Mouse (Mus musculus) hindbrain, postnatal 0 days (tissue): ENCODE results near the gene Syna. TPM values are rescaled to one million over a fixed set of nuclear protein-coding genes. Genes with fewer than 3 reads are reported as not detected.
A peak's percentile ranks its signal among the peaks of the same experiment; 100 is the strongest.

ENCODE experiments used
- ATAC-seq: fragments of 200-750 bp; cut with Nextera tagmentation; 2 replicates; pipeline ENCODE4 v1.8.0; 2017; ENCODE audit warnings: mild to moderate bottlenecking, moderate TSS enrichment, moderate library complexity
- DNase-seq: peaks from one replicate; pipeline ENCODE4 v3.0.0-alpha.2; 2015; ENCODE audit warnings: low spot score
- H3K27ac ChIP-seq: fragments of 300-500 bp; sonication (generic); 2 replicates; pipeline ENCODE4 v1.5.1; 2014; ENCODE audit warnings: mild to moderate bottlenecking
- H3K27me3 ChIP-seq: fragments of 300-500 bp; sonication (generic); 2 replicates; pipeline ENCODE4 v1.6.1; 2014; ENCODE audit warnings: low read length, mixed read lengths; ENCODE audit not compliant: insufficient read depth
- H3K36me3 ChIP-seq: fragments of 300-500 bp; sonication (generic); 2 replicates; pipeline ENCODE4 v1.6.1; 2014; ENCODE audit warnings: low read length, mixed read lengths; ENCODE audit not compliant: insufficient read depth
- H3K4me1 ChIP-seq: fragments of 300-500 bp; sonication (generic); 2 replicates; pipeline ENCODE4 v1.6.1; 2014; ENCODE audit warnings: antibody characterized with exemption, low read length, mixed read lengths; ENCODE audit not compliant: insufficient read depth
- H3K4me2 ChIP-seq: fragments of 300-500 bp; sonication (generic); 2 replicates; pipeline ENCODE4 v1.6.1; 2014; ENCODE audit warnings: low read depth, mild to moderate bottlenecking, low read length, moderate library complexity, mixed read lengths
- H3K4me3 ChIP-seq: fragments of 300-500 bp; sonication (generic); 2 replicates; pipeline ENCODE4 v1.5.1; 2014; ENCODE audit warnings: low read length
- H3K9ac ChIP-seq: fragments of 300-500 bp; sonication (generic); replicated peaks from 2 replicates; pipeline ENCODE4 v1.6.1; 2014; ENCODE audit warnings: mild to moderate bottlenecking, low read length, moderate library complexity, mixed read lengths
- H3K9me3 ChIP-seq: fragments of 300-500 bp; sonication (generic); 2 replicates; pipeline ENCODE4 v1.6.1; 2016; ENCODE audit warnings: low read length, mixed read lengths
- CTCF ChIP-seq: IDR thresholded peaks from 2 replicates; pipeline ENCODE4 v1.5.1; 2016; ENCODE audit warnings: antibody characterized with exemption, control low read depth, low read depth
- WGBS: fragments of 180-500 bp; shearing (Covaris S2); extraction: QIAGEN DNeasy Blood & Tissue Kit; methylation state at CpG from one replicate; pipeline ENCODE4 v1.1.7; 2014; 5-methylcytosine and 5-hydroxymethylcytosine counted together
- polyA plus RNA-seq: library from polyadenylated mRNA; unstranded; fragments of >200 nt; fragmentation: Nextera tagmentation; extraction: Ambion mirVana; gene quantifications from 2 replicates; pipeline ENCODE4 v1.2.1, GENCODE M21; 2015
- total RNA-seq: library from RNA; depleted of rRNA; stranded (reverse); fragments of >200 nt; gene quantifications from 2 replicates; pipeline ENCODE4 v1.2.3, GENCODE M21; 2014; rRNA removed

Syna gene
- total RNA-seq: not detected in 2 replicates
- 0.81 TPM in 2 replicates for polyA plus RNA-seq

- H3K27me3 ChIP-seq: no peaks in the 10 kb centered on the region
- ATAC-seq (no peak), DNase-seq (no peak)
- H3K4me2 ChIP-seq: no peak within 1 kb of the TSS
- no peaks in the 10 kb centered on the region for H3K36me3 ChIP-seq
- 92% methylated on average over 7 of the region's 7 CpGs for WGBS
- H3K9ac ChIP-seq: no peak within 1 kb of the TSS
- no peak within 1 kb of the TSS for H3K27ac ChIP-seq
- H3K4me1 ChIP-seq: peaks cover 7% of the 10 kb centered on the region; the same call in 1 of the 2 replicates
- no peak within 1 kb of the TSS for H3K4me3 ChIP-seq
- H3K9me3 ChIP-seq: no peaks in the 10 kb centered on the region
- TF ChIP-seq CTCF: no peak
These were observed at the start of gene Syna for GRCm38 (mm10) chr5:134560071-134560449. Gene Syna (minus strand): TSS chr5:134560171.

GRCm38 (mm10) chr5:134607121-134607520 lies 47.1 kb upstream of the Syna start:
- Histone ChIP-seq H3K27me3 (no peaks in the 10 kb centered on the region), H3K4me1 (no peaks in the 10 kb centered on the region), H3K9ac (no peak overlapping the region), H3K9me3 (no peaks in the 10 kb centered on the region), H3K4me3 (no peak overlapping the region), H3K27ac (no peak overlapping the region), H3K4me2 (no peak overlapping the region), H3K36me3 (no peaks in the 10 kb centered on the region)
- TF ChIP-seq CTCF: no peak
- 69% methylated on average over 5 of the region's 5 CpGs for WGBS
- ATAC-seq (no peak), DNase-seq (no peak)

DNA sequence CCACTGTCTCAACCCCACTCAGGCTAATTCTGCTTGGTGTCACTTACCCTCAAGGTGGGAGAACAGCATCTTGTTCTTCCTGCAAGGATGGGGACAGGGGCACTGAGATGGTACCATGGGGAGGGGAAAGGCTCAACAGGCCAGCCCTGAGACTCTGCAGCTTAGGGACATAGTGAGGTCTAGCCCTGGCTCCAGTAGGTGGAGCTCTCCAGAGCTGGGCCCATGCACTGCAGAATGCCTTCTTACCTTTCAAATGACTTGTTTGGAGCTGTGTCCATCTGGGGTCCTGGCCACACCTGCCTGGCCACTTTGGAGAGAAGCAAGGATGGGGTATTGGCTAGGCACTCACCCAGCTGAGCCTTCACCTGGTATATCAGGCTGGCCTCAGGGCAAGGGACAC lies 46.3 kb upstream of the Syna start:
- Histone ChIP-seq H3K9me3 (no peaks in the 10 kb centered on the region), H3K4me1 (no peaks in the 10 kb centered on the region), H3K4me2 (no peak overlapping the region), H3K27me3 (no peaks in the 10 kb centered on the region), H3K4me3 (no peak overlapping the region), H3K36me3 (no peaks in the 10 kb centered on the region), H3K27ac (no peak overlapping the region), H3K9ac (no peak overlapping the region)
- ATAC-seq (no peak), DNase-seq (no peak)
- peak; percentile 19; the same call in 1 of the 2 replicates for TF ChIP-seq CTCF

- Histone ChIP-seq H3K36me3 (no peaks in the 10 kb centered on the region; the same call in 1 of the 2 replicates), H3K4me2 (no peak overlapping the region), H3K9ac (no peak overlapping the region), H3K27me3 (no peaks in the 10 kb centered on the region), H3K4me1 (no peaks in the 10 kb centered on the region), H3K27ac (no peak overlapping the region), H3K4me3 (no peak overlapping the region), H3K9me3 (no peaks in the 10 kb centered on the region)
- TF ChIP-seq CTCF: no peak
- 83% methylated on average over 11 of the region's 11 CpGs for WGBS
- ATAC-seq (no peak), DNase-seq (no peak)
These were observed 44.4 kb upstream of the Syna start for GRCm38 (mm10) chr5:134604376-134604775.

GRCm38 (mm10) chr5:134597711-134598110 lies 37.7 kb upstream of the Syna start:
- H3K4me2 ChIP-seq: no peak overlapping the region
- WGBS: 57% methylated on average over 10 of the region's 10 CpGs
- H3K4me1 ChIP-seq: no peaks in the 10 kb centered on the region
- DNase-seq (peak; percentile 66), ATAC-seq (0 out of 2 replicates have a peak, but pooled peaks have one; percentile 46)
- H3K27me3 ChIP-seq: no peaks in the 10 kb centered on the region
- H3K36me3 ChIP-seq: peaks cover 43% of the 10 kb centered on the region
- H3K4me3 ChIP-seq: no peak overlapping the region
- no peak overlapping the region for H3K9ac ChIP-seq
- no peak for TF ChIP-seq CTCF
- H3K27ac ChIP-seq: no peak overlapping the region; the same call in 1 of the 2 replicates
- no peaks in the 10 kb centered on the region for H3K9me3 ChIP-seq

GRCm38 (mm10) chr5:134593093-134593492 lies 33.1 kb upstream of the Syna start:
- DNase-seq: no peak
- WGBS: 91% methylated on average over 9 of the region's 9 CpGs
- Histone ChIP-seq H3K27me3 (no peaks in the 10 kb centered on the region), H3K4me3 (no peak overlapping the region), H3K9ac (no peak overlapping the region), H3K36me3 (peaks cover 46% of the 10 kb centered on the region), H3K4me1 (no peaks in the 10 kb centered on the region), H3K4me2 (no peak overlapping the region), H3K27ac (no peak overlapping the region), H3K9me3 (no peaks in the 10 kb centered on the region)
- TF ChIP-seq CTCF: no peak
- no peak for ATAC-seq

DNA sequence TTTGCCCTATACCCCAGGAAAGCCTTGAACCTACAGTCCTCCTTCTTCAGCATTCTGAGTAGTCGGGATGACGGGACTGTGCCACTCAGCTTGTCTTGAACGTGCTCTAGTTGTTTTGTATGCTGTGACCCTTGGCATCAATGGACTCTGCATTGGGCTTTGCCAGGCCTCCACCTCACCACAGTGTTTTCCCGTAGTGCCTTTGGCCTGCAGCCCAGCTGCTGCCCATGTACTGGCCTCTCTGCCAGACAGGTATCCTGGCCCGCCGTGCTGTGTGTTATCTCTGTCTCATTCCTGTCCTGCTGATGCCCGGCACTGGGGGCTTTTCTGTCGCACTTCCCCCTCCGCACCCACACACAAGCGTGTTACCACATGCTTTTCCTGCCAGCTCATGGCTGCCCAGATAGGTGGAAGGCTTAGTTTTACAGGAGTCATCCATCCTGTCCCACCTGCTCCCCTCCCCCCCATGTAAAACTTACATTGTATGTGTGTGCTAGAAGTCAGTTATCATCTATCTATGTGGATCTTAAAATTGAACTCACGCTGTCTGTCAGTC lies 32.1 kb upstream of the Syna start:
- no peak for TF ChIP-seq CTCF
- H3K36me3 ChIP-seq: peaks cover 41% of the 10 kb centered on the region
- 84% methylated on average over 11 of the region's 11 CpGs for WGBS

More for the DNA sequence above, 32.1 kb upstream of the Syna start:
- Histone ChIP-seq H3K4me2 (no peak overlapping the region), H3K27me3 (no peaks in the 10 kb centered on the region), H3K9ac (no peak overlapping the region), H3K4me1 (no peaks in the 10 kb centered on the region), H3K4me3 (no peak overlapping the region), H3K27ac (no peak overlapping the region), H3K9me3 (no peaks in the 10 kb centered on the region)
- DNase-seq (no peak), ATAC-seq (no peak)
